Mouse (Mus musculus) megakaryocyte-erythroid progenitor cell, adult 5-6 weeks (primary cell): ENCODE results near the gene Rasd1. TPM values are rescaled to one million over a fixed set of nuclear protein-coding genes. Genes with fewer than 3 reads are reported as not detected.

Experiments used
- ATAC-seq: replicated peaks from 2 replicates; pipeline ENCODE4 v1.8.0; 2016; ENCODE audit warnings: mild to moderate bottlenecking, inconsistent platforms; ENCODE audit not compliant: severe bottlenecking, poor library complexity, low FRiP score, low TSS enrichment
- total RNA-seq, 2 experiments: library from RNA; stranded (forward) in 1 of 2; stranded (reverse) in 1 of 2; fragments of 200-1000, 215-1000 nt in 1 of 2; fragments of >200 nt in 1 of 2; fragmentation: Nextera tagmentation in 1 of 2; gene quantifications; 2 replicates each; pipeline ENCODE4 v1.2.3; 2014 to 2017

The Rasd1 gene
- total RNA-seq (2014; fragmentation: Nextera tagmentation) (0.89 TPM in 1 of 2 replicates, not detected in the other), total RNA-seq (2017) (2.6 TPM in 1 of 2 replicates, not detected in the other)

- ATAC-seq: peak; percentile 85
Observed at GRCm38 (mm10) chr11:59964818-59965217, at the start of gene Rasd1. Rasd1 (minus strand) TSS chr11:59964944.

- no peak for ATAC-seq
Observed at GRCm38 (mm10) chr11:60011516-60011915, 46.8 kb upstream of the Rasd1 start.

GRCm38 (mm10) chr11:60009451-60009850, 44.7 kb upstream of the Rasd1 start:
- no peak for ATAC-seq

- no peak for ATAC-seq
Observed at GRCm38 (mm10) chr11:60005866-60006265, 41.1 kb upstream of the Rasd1 start.

- ATAC-seq: no peak
Observed at GRCm38 (mm10) chr11:60004716-60005115, 40.0 kb upstream of the Rasd1 start.

GRCm38 (mm10) chr11:60003811-60004210, 39.1 kb upstream of the Rasd1 start:
- ATAC-seq: no peak

GRCm38 (mm10) chr11:60001231-60001980, 36.7 kb upstream of the Rasd1 start:
- no peak for ATAC-seq

- ATAC-seq: no peak
Observed at GRCm38 (mm10) chr11:59994318-59994717, 29.6 kb upstream of the Rasd1 start.

- no peak for ATAC-seq
Observed at GRCm38 (mm10) chr11:59991365-59991764, 26.6 kb upstream of the Rasd1 start.

- no peak for ATAC-seq
Observed at GRCm38 (mm10) chr11:59989406-59989805, 24.7 kb upstream of the Rasd1 start.

GRCm38 (mm10) chr11:59977831-59978230, 13.1 kb upstream of the Rasd1 start:
- no peak for ATAC-seq

GRCm38 (mm10) chr11:59975241-59975640, 10.5 kb upstream of the Rasd1 start:
- no peak for ATAC-seq

- ATAC-seq: no peak
Observed at GRCm38 (mm10) chr11:59973389-59973788, 8.6 kb upstream of the Rasd1 start.

GRCm38 (mm10) chr11:59971691-59972090, 6.9 kb upstream of the Rasd1 start:
- no peak for ATAC-seq

GRCm38 (mm10) chr11:59970780-59971179, 6.0 kb upstream of the Rasd1 start:
- ATAC-seq: no peak

- ATAC-seq: no peak
Observed at GRCm38 (mm10) chr11:59967765-59968164, 3.0 kb upstream of the Rasd1 start.

GRCm38 (mm10) chr11:59966102-59966483, 1.3 kb upstream of the Rasd1 start:
- ATAC-seq: no peak

- ATAC-seq: peak; percentile 72; the same call in 1 of the 2 replicates
Observed at GRCm38 (mm10) chr11:59965227-59966101, 720 bp upstream of the Rasd1 start.

- ATAC-seq: peak; percentile 4; the same call in 1 of the 2 replicates
Observed at GRCm38 (mm10) chr11:59964163-59964758, 483 bp downstream of the Rasd1 start.
